Mouse (Mus musculus): ENCODE measurements around the gene Cth.
"Not testable (repeated sequence)": the region's sequence is repeated elsewhere in the genome, so short reads cannot be mapped to it uniquely, and the experiment has no call there.

Cth gene

DNA sequence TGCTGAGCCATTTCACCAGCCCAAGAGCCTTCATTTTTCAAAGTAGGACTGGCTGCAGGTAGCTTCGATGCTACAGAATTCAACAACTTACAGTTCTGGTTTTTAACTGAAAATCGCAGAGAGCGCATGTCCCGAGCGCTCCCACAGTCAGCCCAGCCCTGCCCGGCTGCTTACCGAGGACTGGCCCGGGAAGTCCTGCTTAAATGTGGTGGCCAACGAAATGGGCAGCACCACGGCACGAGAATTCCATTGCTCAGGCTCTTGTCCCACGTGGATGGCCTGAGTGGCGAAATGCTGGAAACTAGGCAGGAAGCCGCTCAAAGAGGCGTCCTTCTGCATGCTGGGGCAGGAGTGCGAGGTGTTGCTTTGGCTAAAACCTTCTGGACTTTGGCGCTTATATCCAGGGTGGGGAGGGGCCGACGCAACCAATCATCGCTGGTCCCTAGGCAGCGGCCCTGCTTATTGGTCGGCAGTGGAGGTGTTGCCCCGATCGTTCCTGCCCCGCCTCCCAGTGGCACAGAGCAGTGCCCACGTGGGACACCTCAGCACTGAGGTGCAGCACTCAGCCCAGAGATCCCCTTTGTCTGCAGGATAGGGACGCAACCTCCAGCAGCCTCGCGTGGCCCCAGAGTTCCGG, at the start of gene Cth:
Gene Cth, minus strand, starts transcription at position 386 of the 637 bp plus-strand sequence.
- DNase-seq (ENCODE audit: low spot score in 2 of 2): peak; percentile 73 to 81

GRCm38 (mm10) chr3:157973236-157973635, 48.4 kb upstream of the Cth start:
- no peak for DNase-seq (ENCODE audit: low spot score in 2 of 2)

DNA sequence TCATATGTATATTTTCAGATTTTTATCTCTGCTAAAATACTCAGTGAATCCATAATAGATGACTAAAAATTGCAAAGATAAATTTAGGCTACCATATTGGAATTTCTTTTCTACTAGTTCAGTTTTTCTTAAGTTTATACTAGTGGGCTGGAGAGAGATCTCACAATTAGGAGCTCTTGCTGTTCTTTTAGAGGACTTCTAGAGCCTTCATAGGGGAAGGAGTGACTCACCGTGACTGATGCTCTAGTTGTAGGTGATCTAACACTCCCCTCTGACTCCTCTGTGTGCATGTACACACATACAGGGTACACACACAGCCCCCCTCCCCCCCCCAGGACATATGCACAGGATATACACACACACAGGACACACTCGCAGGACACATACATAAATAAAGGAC, 46.3 kb upstream of the Cth start:
- DNase-seq (ENCODE audit: low spot score in 2 of 2): no peak

- DNase-seq (ENCODE audit: low spot score in 2 of 2): no peak
Observed at GRCm38 (mm10) chr3:157957320-157957719, 32.4 kb upstream of the Cth start.

- DNase-seq (ENCODE audit: low spot score in 2 of 2): no peak
Observed at GRCm38 (mm10) chr3:157956201-157956600, 31.3 kb upstream of the Cth start.

- DNase-seq (ENCODE audit: low spot score in 2 of 2): no peak
Observed at GRCm38 (mm10) chr3:157955466-157955865, 30.6 kb upstream of the Cth start.

DNA sequence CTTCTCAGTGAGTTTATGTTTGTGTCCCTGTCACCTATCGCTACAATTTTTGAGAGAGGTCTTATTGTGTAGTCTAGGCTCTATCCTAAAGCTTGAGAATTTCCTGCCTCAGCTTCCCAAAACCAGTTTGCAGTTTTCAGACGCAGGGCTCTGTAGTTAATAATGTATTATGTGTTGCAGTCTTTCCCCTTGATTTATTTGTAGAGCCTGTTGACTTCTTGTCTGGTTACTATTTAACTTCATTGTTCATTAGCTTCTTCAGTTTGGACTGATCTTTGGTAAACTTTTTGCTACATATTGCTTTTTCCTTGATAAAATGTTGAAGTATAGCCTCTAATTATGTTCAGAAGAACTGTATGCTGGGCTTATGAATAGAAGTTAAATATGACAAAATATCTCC, 27.8 kb upstream of the Cth start:
- DNase-seq (ENCODE audit: low spot score in 2 of 2): no peak

DNA sequence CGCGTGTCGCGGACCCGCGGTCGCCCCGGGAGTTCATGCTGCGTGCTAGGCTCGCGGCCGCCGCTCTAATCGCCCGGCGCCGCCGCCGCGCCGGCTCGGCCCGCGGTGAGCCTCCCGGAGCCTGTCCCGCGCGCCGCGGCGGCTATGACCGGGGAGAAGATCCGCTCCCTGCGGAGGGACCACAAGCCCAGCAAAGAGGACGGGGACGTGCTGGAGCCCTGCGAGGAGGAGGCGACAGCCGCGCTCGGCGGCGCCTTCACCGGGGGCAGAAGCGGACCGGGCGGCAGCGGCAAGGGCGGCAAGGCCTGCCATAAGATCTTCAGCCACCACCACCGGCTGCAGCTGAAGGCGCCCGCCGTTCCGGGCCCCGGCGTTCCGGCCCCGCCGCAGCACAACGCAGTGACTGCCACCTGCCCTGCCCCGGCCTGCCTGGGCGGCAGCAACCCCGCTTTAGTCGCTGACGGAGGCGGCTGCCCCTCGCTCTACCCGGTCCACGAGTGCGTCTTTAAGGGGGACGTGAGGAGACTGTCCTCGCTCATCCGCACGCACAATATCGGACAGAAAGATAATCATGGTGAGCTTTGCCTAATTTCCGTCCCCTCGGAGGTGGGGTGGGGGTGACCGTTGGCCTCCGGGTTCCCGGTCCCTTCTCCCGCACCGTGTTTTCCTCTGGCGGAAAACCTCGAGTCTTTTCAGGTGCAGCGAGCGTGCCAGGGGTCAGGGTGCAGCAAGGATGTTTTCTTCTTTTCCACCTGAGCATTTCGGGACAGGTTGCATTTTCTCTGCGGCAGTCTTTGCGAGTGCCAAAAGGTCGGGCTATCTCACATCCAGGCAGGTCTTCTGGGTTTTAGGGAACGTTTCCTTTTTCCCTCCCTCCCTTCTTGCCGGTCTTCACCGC, 22.8 kb upstream of the Cth start:
- peak in 1 of 2 experiments; percentile 53 for DNase-seq (ENCODE audit: low spot score in 2 of 2)

- DNase-seq (ENCODE audit: low spot score in 2 of 2): peak; percentile 87 to 95
Observed at GRCm38 (mm10) chr3:157946843-157947358, 22.0 kb upstream of the Cth start, which contains the start of gene Ankrd13c. Gene Ankrd13c, plus strand, starts transcription at chr3:157947239.

GRCm38 (mm10) chr3:157938585-157938984, 13.7 kb upstream of the Cth start:
- no peak for DNase-seq (ENCODE audit: low spot score in 2 of 2)

DNA sequence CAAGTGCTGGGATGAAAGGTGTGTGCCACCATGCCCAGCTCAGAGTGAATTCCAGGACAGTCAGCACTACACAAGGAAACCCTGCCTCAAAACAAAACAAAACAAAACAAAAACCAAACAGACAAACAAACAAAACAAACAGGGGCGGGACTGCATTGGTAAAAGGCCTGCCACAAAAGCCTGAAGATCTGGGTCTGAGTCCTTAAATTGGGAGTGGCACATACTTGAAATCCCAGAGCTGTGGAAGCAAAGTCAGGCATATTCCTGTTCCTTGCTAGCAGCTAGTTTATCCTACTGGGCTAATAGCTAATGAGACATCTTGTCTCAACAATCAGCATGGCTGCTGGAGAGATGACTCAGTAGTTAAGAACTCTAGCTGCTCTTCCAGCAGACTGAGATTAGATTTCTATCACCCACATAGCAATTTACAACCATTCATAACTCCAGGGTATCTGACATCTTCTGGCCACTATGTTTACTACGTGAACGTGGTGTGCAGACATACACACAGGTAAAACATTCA, 9.5 kb upstream of the Cth start:
- no peak for DNase-seq (ENCODE audit: low spot score in 2 of 2)

GRCm38 (mm10) chr3:157933223-157933622, 8.3 kb upstream of the Cth start:
- not testable (repeated sequence) for DNase-seq (ENCODE audit: low spot score in 2 of 2)

DNA sequence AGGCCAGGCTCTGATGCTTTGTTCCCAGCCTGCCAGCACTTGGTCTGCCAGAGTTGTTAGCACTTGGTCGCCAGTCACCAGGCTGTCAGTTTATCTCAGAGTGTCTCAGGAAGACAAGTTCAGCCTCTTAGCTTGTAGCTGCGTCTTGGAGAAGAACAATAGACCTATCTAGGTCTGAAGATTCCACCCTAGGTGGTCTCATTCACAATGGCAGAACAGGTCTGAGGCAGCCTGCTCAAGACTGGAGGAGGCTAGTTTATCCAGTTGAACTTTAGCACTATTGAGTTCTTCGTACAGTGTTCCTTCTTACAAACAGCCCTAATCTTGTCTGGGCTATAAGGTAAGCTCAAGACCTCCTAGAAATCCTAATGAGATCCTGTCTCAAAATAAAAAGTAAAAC, 7.2 kb upstream of the Cth start:
- no peak for DNase-seq (ENCODE audit: low spot score in 2 of 2)

DNA sequence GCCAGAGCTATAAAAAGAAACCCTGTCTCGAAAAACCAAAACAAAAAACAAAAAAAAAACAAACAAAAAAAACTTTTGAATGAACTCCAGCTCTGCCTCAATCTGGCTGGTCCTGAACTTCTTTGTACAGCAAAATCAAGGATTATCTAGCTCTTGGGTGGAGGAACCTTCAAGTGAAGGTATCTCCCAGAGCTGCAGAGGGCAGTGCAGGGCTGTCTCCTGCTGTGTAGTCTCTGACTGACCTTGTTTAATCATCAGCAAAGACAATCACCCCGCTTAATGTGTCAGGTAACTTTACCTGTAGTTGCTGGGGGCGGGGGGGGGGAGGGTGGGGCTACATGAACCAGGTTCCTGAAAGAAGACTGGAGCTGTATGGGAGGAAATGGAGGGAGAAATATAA, 6.7 kb upstream of the Cth start:
- no peak for DNase-seq (ENCODE audit: low spot score in 2 of 2)

DNA sequence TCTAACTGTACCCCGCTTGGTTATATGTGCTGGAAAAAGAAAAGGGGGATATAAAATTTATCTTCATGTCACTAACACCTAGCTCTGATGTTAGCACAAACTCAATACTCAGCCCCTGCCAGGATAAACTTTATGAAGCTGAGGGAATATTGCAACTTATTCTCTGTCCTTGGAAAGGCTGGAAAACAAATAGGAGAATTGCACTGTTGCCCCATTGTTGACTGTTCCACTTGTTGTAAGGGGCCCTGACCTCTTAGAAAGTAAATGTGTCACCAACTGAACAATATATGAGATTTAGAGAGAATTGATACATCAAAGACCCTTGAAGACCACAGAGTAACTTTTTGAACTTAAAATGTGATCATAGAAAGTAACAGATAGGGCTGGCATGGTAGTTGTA, 4.5 kb upstream of the Cth start:
- DNase-seq (ENCODE audit: low spot score in 2 of 2): no peak

DNA sequence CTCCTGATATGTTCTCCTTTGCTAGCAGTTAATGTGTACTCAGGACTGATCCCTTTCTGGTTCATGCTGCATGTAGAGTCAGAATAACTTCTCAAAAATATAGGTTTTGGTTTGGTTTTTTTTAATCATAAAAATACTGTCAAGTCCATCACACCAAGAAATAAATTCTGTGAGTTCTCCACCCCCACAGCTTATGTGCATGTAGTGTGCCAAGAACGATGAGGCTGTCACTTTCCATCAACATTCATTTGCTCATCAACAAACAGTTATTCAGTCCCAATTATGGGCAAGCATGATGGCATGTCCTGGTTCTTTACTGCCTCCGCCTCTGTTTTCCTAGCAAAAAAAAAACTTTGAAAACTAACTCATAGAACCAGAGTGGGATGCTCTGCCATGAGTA, 3.9 kb upstream of the Cth start:
- no peak for DNase-seq (ENCODE audit: low spot score in 2 of 2)

DNA sequence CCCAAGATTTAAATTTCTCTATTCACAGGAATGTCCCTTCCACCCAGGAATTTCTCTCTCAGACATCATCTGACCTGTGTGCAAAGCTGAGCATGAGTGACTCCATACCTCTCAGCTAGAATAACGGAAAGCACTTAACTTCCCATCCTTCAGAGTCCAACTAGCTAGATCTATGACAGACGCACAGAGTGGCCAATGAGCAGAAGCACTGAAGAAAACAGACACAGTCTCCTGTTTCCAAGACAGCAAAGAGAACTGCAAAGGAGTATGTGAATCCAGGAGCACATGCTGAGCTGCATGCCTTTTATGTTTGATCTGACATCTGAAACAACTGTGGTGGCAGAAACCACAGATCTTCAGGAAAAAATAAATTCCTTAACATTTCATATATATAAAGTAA, 1.9 kb upstream of the Cth start:
- DNase-seq (ENCODE audit: low spot score in 2 of 2): no peak

DNA sequence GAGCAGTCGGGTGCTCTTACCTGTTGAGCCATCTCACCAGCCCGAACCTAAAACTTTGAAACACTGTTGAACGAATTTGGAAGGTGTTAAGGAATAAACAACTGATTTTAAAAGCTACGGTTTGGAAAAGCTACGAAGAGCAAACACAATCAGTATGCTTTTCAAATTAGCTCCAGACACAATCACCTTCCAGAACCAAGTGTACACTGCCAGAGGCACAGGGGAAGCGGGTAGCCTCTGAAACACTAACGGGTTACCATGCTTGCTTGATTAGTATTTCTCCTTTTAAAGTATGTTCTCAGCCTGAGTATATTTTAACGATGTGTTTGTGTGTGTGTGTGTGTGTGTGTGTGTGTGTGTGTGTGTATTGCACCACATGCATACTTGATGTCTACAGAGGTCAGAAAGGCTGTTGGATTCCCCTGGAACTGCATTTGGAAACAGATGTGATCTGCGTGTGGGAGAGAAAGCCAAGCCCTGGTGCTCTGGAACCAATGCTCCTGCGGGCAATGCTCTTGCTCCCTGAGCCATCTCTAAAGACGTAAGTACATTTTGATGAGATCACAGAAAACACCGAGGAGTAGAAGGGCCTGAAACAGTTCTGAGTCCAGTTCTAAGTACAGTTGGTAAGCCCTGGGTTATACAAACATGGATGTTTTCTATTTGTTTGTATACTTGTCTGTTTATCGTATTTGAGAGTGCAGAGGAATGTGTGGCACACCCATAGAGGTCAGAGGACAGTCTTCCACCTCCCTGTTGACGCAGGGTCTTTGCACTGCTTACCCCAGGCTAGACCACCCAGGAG, 1.0 kb upstream of the Cth start:
- no peak for DNase-seq (ENCODE audit: low spot score in 2 of 2)

DNA sequence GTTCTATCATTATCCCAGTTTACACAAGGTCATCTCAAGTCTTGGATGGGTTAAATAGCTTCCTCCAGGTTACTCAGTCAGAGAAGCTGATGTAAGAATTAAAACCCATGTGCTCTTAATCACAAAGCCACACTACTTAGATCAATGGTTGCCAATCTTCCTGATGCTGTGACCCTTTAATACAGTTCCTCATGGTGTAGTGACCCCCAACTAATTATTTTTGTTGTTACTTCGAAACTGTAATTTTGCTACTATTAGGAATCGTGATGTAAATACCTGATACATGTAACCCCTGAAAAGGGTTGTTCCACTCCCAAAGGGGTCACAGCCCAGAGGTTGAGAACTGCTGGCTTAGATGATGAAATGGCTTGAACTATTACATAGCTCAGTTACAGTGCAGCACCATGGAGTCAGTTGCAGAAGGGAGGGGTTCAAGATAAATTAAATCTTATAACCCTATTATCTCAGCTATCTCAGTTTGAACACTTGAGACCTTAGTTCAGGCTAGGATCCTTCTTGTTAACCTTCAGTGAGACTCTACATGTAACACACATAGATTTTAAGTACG, 1.5 kb downstream of the Cth start:
- DNase-seq (ENCODE audit: low spot score in 2 of 2): no peak

DNA sequence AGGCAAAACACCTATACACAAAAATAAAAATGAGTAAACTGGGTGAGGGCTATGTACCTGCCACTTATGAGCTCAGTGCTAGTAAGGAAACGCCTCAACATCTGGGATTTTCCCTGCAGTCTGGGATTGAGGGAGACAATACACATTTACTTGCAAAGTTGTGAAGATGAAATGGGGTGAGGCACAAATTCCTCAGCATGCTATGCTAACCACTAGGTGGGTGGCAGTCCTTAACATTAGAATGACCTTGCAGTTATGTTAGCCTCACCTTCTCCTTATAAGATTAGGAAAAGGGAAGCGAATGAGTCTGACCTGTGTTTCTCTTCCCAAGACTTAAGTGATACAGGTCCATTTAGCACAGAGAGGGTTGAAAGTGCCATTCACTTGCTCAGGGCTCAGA, 3.5 kb downstream of the Cth start:
- no peak for DNase-seq (ENCODE audit: low spot score in 2 of 2)

DNA sequence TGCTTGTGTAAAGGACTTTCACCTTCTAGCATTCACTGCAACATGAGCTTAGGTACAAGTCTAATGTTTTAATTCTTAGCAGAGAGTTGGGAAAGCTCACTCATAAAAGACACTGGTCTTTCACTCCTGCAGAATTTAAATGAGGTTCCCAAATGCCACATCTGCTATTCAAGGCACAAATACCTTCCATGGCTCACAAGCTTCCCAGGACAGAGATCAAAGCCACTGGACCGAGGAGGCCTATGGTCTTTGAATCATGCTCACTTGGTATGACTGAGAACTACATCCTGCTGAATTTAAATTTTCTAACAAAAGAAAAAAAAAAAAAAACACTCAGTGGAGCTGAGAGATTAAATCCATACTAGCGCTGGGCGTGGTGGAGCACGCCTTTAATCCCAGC, 8.5 kb downstream of the Cth start:
- no peak for DNase-seq (ENCODE audit: low spot score in 2 of 2)

- no peak for DNase-seq (ENCODE audit: low spot score in 2 of 2)
Observed at GRCm38 (mm10) chr3:157912155-157912554, 12.7 kb downstream of the Cth start.

Data from spleen, postnatal 4 days (tissue).